Mouse (Mus musculus) T-helper 1 cell (primary cell): Measurements from ENCODE around the gene St13.

ENCODE experiments used
- in situ Hi-C: fragments of 300-600 bp; cut with MboI, MseI; formaldehyde crosslinking; loops from one replicate; pipeline ENCODE4 v1.15.1; 2025; ENCODE audit warnings: high pct_unique_total_duplicates

St13 gene

DNA sequence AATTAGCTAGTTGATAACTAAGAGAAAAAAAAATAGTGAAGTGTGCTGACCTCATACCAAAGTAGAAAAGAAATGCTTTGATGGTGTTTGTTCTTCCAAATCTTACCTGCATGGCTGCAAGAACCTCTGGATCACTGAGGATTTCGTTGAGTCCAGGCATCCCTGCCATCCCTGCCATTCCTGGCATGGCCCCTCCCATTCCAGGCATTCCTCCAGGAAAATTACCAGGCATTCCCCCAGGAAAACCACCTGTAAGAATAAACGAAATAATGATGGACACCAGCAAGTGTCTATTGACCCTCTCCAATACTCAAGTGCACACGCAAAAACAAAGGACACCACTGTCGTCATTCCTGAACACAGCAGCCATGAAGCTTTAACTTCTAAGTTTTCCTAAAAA, 33.6 kb downstream of the St13 start:
- in situ Hi-C loops, result no loop called here

- in situ Hi-C loops, result no loop called here
These were observed 34.6 kb downstream of the St13 start for GRCm38 (mm10) chr15:81365246-81365645.

GRCm38 (mm10) chr15:81364271-81364670, 35.6 kb downstream of the St13 start:
- in situ Hi-C loops, result no loop called here

- in situ Hi-C loops, result no loop called here
These were observed 37.4 kb downstream of the St13 start for GRCm38 (mm10) chr15:81362501-81362900.

DNA sequence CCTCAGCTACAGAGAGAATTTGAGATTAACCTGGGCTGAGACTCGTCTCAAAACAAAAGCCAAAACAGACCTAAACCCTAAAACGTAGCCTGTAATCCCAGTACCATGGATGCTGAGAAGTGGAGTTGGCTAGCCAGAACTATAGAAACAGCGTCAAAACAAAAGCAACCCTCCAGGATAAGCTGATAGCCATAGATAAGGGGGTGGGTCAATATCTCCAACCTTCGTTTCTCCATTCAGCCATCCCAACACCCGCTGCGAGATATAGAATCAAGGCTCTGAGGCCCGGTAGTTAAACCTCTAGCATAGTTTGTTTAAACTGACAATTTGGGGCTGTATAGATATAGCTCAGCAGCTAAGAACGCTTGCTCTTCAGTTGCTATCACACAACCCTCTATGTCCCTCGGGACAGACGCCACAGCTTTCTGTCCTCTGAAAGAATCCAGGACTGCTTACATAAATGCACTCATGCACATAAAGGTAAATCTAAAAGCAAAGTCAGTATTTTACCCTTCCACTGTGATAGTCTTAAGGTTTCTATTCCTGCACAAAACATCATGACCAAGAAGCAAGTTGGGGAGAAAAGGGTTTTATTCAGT, 38.4 kb downstream of the St13 start:
- in situ Hi-C loops, result no loop called here

DNA sequence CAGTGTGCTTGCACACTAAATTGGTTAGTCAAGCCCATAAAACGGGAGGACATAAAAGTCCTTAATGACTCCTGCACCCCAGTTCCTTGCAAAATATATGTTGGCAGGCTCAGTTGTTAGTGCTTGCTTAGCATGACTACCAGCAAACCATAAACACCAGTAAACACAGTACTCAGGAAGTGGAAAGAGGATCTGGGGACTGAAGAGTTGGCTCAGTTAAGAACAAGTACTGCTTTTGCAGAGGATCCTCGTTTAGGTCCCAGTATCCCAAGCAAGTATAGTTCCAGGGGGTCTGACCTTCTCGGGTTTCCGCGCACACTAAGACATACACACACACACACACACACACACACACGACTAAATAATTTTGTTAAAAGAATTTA, 38.9 kb downstream of the St13 start:
- in situ Hi-C loops, result no loop called here

DNA sequence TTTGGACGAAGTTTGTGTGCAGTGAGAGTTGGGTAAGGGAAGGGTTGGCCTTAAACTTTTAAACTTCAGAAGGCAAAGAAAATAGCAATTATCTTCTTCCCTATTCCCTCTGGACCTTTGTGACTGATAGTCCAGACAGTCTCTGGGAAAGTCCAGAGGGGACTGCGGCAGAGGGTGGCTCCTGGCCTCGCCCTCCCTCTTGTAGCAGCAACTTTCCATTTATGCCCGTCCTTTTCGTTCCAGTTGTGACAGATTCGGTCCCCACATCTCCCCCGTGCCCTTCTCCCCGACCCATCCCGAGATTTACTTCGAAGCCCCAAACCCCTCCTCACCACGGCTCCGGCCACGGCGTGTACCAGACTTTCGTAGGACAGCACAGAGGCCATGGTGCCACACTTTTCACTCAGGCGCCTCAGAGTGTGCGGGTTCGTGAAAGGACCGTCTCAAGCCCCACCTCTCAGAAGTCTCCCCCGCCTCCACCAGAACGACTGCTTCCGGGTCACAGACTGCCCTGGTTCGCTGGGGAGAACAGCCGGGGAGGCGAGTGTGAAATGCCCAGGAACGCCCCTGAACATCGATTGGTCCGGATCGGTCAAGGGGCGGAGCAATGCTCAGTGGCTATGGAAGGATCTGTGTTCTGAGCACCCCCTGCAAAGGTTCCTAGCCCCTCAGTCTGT, 39.4 kb downstream of the St13 start, which contains the start of gene Slc25a17:
Gene Slc25a17 (minus strand): TSS at position 468 of the 677 bp plus-strand sequence.
- in situ Hi-C loops, result no loop called here

GRCm38 (mm10) chr15:81359421-81359820, 40.5 kb downstream of the St13 start:
- in situ Hi-C loops, result no loop called here

DNA sequence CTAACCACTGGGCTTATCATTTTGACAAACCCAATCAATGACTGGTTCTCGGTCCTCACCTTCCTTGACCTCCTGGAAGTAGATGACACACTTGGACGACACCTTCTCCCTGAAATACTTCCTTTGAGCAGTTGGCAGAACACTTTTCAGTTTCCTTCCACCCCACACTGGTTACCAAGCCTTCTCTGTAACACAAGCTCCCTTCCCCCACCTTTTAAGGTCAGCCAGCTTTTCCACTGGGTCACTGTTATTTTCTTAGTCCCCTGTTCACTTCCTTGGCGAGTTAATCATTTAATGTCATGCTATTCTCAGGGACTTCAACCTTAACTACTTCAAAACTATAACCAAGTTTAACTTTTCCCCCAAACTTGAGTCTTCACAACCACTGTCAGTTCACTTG, 40.9 kb downstream of the St13 start:
- in situ Hi-C loops, result no loop called here

DNA sequence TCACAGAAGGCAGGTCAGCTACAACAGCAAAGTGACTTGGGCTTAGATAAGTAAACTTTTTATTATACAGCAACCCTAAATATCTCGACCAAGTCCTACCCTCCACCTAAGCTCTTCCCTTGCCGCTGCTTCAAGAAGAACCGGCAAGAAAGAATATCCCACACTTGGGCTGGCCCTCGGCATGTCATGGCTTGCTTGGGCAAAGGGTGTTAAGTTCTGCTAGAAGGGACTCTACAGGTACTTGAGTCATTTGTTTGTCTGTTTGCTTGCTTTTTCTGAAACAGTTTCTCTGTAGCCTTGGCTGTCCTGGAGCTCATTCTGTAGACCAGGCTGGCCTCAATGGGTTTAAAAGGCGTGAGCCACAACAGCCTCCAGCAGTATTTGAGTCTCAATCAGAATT, 42.9 kb downstream of the St13 start:
- in situ Hi-C loops, result no loop called here

DNA sequence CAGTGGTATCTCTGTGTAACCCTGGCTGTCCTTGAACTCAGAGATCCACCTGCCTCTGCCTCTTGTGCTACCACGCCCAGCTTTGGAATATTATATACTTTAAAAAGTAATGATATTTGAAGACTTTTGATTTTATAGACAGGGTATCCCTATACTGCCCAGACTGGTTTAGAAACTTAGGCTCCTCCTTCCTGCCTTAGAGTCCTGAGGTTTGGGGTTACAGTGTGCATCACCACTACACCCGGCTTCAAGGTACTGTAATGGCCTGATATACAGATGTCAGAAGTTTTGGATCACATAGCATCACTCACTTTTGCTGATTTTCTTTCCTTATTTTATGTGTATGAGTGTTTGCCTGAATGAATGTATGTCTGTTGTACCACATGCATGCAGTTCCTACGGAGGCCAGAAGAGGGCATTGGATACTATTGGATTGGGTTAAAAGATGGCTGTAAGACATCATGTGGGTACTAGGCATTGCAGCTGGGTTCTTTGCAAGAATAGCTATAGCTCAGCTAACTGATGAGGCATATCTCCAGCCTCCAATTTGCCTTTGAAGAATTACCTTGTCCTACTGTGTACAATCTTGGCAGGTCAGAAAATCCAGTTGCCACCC, 44.6 kb downstream of the St13 start:
- in situ Hi-C loops, result no loop called here

GRCm38 (mm10) chr15:81352638-81353037, 47.2 kb downstream of the St13 start:
- in situ Hi-C loops, result no loop called here

GRCm38 (mm10) chr15:81350401-81350800, 49.5 kb downstream of the St13 start:
- in situ Hi-C loops, result no loop called here

DNA sequence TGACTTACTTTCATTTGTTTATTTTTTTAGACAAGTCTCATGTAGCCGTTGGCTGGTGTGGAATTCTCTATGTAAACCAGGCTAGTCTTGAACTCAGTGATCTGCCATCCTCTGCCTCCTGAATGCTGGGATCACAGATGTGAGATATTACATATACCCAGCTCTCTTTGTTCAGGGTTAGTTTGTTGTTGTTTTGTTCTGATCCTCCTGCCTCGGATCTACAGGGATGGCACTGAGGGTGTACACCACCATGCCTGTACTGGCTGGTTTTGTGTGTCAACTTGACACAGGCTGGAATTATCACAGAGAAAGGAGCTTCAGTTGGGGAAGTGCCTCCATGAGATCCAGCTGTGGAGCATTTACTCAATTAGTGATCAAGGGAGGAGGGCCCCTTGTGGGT, 51.5 kb downstream of the St13 start:
- in situ Hi-C loops, result no loop called here

DNA sequence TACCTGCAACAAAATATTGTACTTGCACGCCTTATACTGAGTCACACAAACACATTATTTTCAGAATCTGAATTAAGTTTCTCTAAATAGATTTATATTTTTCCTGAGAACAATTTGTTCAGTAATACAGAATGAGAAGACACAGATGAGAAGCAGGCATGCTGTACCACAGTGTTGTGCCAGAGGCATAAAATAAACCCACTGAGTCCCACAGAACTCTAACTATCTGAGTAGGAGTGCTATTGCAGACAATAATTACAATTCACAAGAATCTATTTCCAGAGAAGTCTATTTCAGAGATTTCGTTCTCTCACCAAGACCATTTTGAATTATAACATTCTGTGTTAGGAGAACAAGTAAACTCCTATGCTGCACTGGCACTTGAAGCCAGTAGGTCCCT, 52.4 kb downstream of the St13 start:
- in situ Hi-C loops, result no loop called here

DNA sequence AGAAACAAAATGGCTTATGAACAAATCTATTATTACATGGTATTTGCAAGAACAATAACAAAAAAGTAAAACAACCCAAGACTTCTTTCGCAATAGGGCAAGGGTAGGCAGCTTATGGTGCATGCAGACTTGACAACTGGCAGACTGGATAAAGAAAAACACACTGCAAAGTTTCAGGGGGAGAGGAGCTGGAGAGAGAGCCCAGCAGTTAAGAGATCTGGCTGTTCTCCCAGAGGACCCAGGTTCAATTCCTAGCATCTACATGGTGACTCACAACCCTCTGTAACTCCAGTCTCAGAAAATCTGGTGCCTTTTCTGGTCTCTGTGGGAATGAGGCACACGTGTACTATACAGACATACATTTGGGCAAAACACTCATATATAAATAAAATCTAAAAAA, 58.5 kb downstream of the St13 start:
- in situ Hi-C loops, result no loop called here

DNA sequence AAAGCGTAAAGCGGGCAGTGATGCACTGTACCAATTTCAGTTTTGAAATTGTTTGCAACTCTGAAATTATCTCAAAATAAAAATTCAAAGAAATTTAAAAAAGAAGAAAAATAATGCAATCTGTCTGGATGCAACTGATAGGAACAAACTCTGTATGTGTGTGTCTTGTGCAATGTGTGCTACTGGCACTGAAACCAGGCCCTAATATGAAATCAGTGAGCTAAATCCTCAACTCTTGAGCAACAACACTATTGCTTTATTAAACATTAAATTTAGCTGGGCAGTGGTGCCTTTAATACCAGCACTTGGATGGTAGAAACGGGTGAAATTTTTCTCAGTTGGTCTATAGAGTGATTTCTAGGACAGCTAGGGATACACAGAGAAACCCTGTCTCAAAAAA, 60.7 kb downstream of the St13 start:
- in situ Hi-C loops, result no loop called here

- in situ Hi-C loops, result no loop called here
These were observed 63.4 kb downstream of the St13 start for GRCm38 (mm10) chr15:81336466-81336865.

DNA sequence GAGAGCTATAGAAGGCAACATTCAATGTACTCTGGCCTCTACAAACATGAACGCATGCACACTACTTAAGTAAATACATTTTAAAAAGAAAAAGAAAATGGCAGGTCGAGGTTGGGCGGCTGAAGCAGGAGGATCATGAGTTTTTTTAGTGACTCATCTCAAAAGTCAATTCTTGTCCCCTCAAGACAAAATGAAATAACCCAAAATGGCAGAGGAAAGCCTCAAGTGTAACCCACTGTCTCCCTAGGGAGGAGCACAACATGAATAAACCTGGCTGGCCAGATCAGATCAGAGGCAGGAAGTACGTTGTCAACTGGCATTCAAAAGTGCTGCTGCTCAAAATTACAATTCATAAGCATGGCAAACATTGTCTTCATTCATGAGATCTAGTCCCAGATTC, 67.4 kb downstream of the St13 start:
- in situ Hi-C loops, result no loop called here

GRCm38 (mm10) chr15:81330816-81331433, 69.0 kb downstream of the St13 start:
- in situ Hi-C loops, result no loop called here

GRCm38 (mm10) chr15:81329721-81330369, 70.0 kb downstream of the St13 start:
- in situ Hi-C loops, result no loop called here

GRCm38 (mm10) chr15:81327501-81327900, 72.4 kb downstream of the St13 start:
- in situ Hi-C loops, result no loop called here
